Mouse (Mus musculus) liver, embryonic 13.5 days (tissue): ENCODE measurements at regions not wholly inside any gene's neighbourhood (a gene's known extent, or its start where the extent isn't known, plus 50 kb on each side); places are given as distances from the start of the nearest gene placed in this dataset.

Experiments
- ATAC-seq: fragments of 200-750 bp; cut with Nextera tagmentation; 2 replicates; pipeline ENCODE4 v1.8.0; 2017; ENCODE audit warnings: low read depth, mild to moderate bottlenecking, moderate number of reproducible peaks, moderate library complexity
- DNase-seq: peaks from one replicate; pipeline ENCODE4 v3.0.0; 2022
- H3K27ac ChIP-seq: fragments of 300-500 bp; sonication (generic); 2 replicates; pipeline ENCODE4 v1.5.1; 2015; ENCODE audit warnings: moderate library complexity, mild to moderate bottlenecking, inconsistent platforms
- H3K27me3 ChIP-seq: fragments of 300-500 bp; sonication (generic); 2 replicates; pipeline ENCODE4 v1.6.1; 2015; ENCODE audit warnings: mild to moderate bottlenecking, inconsistent platforms
- H3K36me3 ChIP-seq: fragments of 300-500 bp; sonication (generic); 2 replicates; pipeline ENCODE4 v1.6.1; 2015; ENCODE audit warnings: mild to moderate bottlenecking, inconsistent platforms
- H3K4me1 ChIP-seq: fragments of 300-500 bp; sonication (generic); replicated peaks from 2 replicates; pipeline ENCODE4 v1.6.1; 2015; ENCODE audit warnings: inconsistent platforms
- H3K4me2 ChIP-seq: fragments of 300-500 bp; sonication (generic); 2 replicates; pipeline ENCODE4 v1.6.1; 2015; ENCODE audit warnings: inconsistent platforms, mild to moderate bottlenecking, moderate library complexity
- H3K4me3 ChIP-seq: fragments of 300-500 bp; sonication (generic); replicated peaks from 2 replicates; pipeline ENCODE4 v1.5.1; 2015; ENCODE audit warnings: mild to moderate bottlenecking, inconsistent platforms
- H3K9ac ChIP-seq: fragments of 300-500 bp; sonication (generic); 2 replicates; pipeline ENCODE4 v1.6.1; 2015; ENCODE audit warnings: mild to moderate bottlenecking, inconsistent platforms
- H3K9me3 ChIP-seq: fragments of 300-500 bp; sonication (generic); replicated peaks from 2 replicates; pipeline ENCODE4 v1.6.1; 2016; ENCODE audit warnings: inconsistent platforms
- WGBS: fragments of 180-500 bp; shearing (Covaris S2); methylation state at CpG from one replicate; pipeline ENCODE4 v1.1.7; 2015; ENCODE audit not compliant: insufficient replicate concordance; 5-methylcytosine and 5-hydroxymethylcytosine counted together

DNA sequence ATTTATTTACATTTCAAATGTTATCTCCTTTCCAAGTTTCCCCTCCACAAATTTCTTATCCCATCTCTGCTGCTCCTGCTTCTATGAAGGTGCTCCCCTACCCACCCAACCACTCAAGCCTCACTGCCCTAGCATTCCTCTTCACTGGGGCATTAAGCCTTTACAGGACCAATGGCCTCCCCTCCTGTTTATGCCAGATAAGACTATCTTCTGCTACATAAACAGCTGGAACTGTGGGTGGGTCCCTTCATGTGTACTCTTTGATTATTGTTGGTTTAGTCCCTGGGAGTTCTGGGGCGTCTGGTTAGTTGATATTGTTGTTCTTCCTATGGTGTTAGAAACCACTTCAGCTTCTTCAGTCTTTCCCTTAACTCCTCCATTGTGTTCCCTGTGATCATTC is 1164.1 kb upstream of the Got2 start:
- Histone ChIP-seq H3K9me3 (no peaks in the 10 kb centered on the region), H3K4me1 (no peaks in the 10 kb centered on the region), H3K36me3 (no peaks in the 10 kb centered on the region), H3K4me2 (no peak overlapping the region), H3K27ac (no peak overlapping the region), H3K27me3 (no peaks in the 10 kb centered on the region), H3K9ac (no peak overlapping the region), H3K4me3 (no peak overlapping the region)
- WGBS, result 9% methylated on average over 1 of the region's 1 CpGs
- ATAC-seq (peak; percentile 90), DNase-seq (peak; percentile 17)

DNA sequence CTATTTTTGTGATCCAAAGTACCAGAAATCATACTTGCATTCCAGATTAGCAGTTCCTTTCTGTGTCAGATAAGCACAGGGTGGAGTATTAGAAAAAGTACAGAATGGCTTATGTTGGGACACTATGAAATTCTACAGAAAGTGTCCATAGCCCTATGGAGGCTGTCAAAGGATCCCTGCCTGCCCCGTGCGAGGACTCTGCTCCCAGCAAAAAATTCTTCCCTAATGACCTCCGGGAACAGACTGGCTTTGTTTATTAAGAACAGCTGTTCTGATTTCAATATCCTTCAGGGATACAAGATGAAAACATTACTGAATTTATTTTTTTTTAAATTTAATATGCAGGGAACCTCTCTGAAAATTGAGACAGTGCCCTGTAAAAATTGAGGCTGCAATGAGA is 1151.4 kb upstream of the Got2 start:
- Histone ChIP-seq H3K4me1 (no peaks in the 10 kb centered on the region), H3K27me3 (no peaks in the 10 kb centered on the region), H3K4me3 (no peak overlapping the region), H3K4me2 (no peak overlapping the region), H3K36me3 (no peaks in the 10 kb centered on the region), H3K9me3 (no peaks in the 10 kb centered on the region), H3K27ac (no peak overlapping the region), H3K9ac (no peak overlapping the region)
- WGBS, result 67% methylated on average over 3 of the region's 3 CpGs
- ATAC-seq (no peak), DNase-seq (no peak)

DNA sequence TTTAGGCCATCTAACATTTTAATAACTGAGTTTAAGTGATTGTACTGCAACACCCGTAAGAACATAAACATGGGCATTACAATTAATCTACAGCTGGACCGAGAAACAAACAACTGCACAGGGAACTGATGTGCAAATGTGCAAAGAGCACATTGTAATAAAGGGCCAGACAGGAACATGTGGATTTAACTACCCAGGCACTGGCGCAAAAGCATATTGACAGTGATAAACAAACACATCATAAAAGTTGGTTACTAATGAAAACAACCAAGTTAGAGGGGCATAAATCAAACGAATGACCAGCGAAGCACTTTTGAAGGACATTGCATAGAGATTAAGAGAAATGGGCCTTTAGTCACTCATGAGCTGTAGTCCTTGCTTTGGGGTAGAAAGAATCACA is 1150.5 kb upstream of the Got2 start:
- ATAC-seq (no peak), DNase-seq (no peak)
- Histone ChIP-seq H3K4me1 (no peaks in the 10 kb centered on the region), H3K36me3 (no peaks in the 10 kb centered on the region), H3K27ac (no peak overlapping the region), H3K9me3 (no peaks in the 10 kb centered on the region), H3K9ac (no peak overlapping the region), H3K4me2 (no peak overlapping the region), H3K27me3 (no peaks in the 10 kb centered on the region), H3K4me3 (no peak overlapping the region)
- WGBS, result 69% methylated on average over 5 of the region's 5 CpGs

GRCm38 (mm10) chr8:97032188-97032587 is 1143.8 kb upstream of the Got2 start:
- no peak for DNase-seq
- H3K9me3 ChIP-seq, result no peaks in the 10 kb centered on the region
- H3K27me3 ChIP-seq, result no peaks in the 10 kb centered on the region
- H3K9ac ChIP-seq, result no peak overlapping the region
- no peak overlapping the region for H3K27ac ChIP-seq
- WGBS, result 66% methylated on average over 4 of the region's 4 CpGs
- H3K4me1 ChIP-seq, result no peaks in the 10 kb centered on the region
- no peaks in the 10 kb centered on the region for H3K36me3 ChIP-seq
- no peak overlapping the region for H3K4me2 ChIP-seq
- H3K4me3 ChIP-seq, result no peak overlapping the region
- ATAC-seq, result no peak

GRCm38 (mm10) chr8:97015571-97015970 is 1127.2 kb upstream of the Got2 start:
- no peak for DNase-seq
- ATAC-seq, result no peak
- Histone ChIP-seq H3K4me2 (no peak overlapping the region), H3K27me3 (no peaks in the 10 kb centered on the region), H3K27ac (no peak overlapping the region), H3K9ac (no peak overlapping the region), H3K9me3 (no peaks in the 10 kb centered on the region), H3K36me3 (no peaks in the 10 kb centered on the region), H3K4me1 (no peaks in the 10 kb centered on the region), H3K4me3 (no peak overlapping the region)

DNA sequence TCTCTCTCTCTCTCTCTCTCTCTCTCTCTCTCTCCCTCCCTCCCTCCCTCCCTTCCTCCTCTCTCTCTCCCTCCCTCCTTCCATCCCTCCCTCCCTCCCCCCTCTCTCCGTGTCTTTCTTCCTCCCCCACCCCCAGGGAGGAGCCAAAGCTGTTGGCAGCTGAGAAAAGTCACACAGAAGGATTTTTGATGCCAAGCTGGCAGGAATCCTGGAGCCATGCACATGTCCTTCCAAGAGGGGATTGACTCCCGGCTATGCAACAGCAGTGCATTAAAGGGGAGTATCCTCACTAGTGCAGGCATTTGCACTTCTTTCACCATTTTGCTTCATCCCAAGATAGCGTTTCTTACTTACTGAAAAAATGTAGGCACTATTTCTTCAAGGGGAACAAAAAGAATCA is 1115.8 kb upstream of the Got2 start:
- Histone ChIP-seq H3K4me1 (no peaks in the 10 kb centered on the region), H3K4me3 (no peak overlapping the region), H3K27ac (no peak overlapping the region), H3K9me3 (no peaks in the 10 kb centered on the region), H3K9ac (no peak overlapping the region), H3K36me3 (no peaks in the 10 kb centered on the region), H3K27me3 (no peaks in the 10 kb centered on the region), H3K4me2 (no peak overlapping the region)
- ATAC-seq (no peak), DNase-seq (no peak)
- WGBS, result 40% methylated on average over 2 of the region's 3 CpGs

DNA sequence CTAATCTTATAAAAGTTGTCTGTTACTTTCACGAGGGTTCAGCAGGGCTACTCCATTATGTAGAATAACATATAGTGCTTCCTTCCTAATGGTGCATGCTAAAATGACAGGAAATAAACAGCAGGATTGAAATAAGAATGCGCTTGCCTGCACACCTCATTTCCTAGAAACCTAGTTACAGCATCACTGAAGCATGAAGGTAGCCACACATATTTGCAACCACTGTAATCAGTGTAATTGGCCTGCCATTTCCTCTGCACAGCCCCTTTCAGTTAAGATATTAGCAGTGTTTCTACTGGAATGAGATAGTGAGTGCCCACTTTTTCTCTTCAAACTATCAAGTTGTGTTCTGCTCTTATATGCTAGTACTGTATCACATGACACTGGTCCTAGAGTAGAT is 1094.8 kb upstream of the Got2 start:
- no peak overlapping the region for H3K27ac ChIP-seq
- no peak overlapping the region for H3K4me2 ChIP-seq
- H3K4me1 ChIP-seq, result no peaks in the 10 kb centered on the region
- H3K4me3 ChIP-seq, result no peak overlapping the region
- H3K9ac ChIP-seq, result no peak overlapping the region
- H3K9me3 ChIP-seq, result no peaks in the 10 kb centered on the region
- WGBS, result 52% methylated on average over 2 of the region's 2 CpGs
- no peaks in the 10 kb centered on the region for H3K27me3 ChIP-seq
- no peak for ATAC-seq
- no peak for DNase-seq
- H3K36me3 ChIP-seq, result no peaks in the 10 kb centered on the region
